Mouse (Mus musculus) MEL (cell line): ENCODE data around the gene Bcas3.

Source experiments
- CTCF ChIP-seq, 3 experiments: IDR thresholded peaks in 2 of 3; conservative IDR thresholded peaks in 1 of 3; 2 replicates each; pipeline ENCODE4 v1.5.1; 2011 to 2012; ENCODE audit warnings: low read length in 3 of 3, low read depth in 2 of 3, mild to moderate bottlenecking in 2 of 3, improper control_type of control experiment in 1 of 3, inconsistent platforms in 1 of 3, mixed read lengths in 1 of 3, moderate library complexity in 1 of 3; ENCODE audit not compliant: control insufficient read depth in 1 of 3, insufficient read depth in 1 of 3, poor library complexity in 1 of 3, severe bottlenecking in 1 of 3
- GATA1 ChIP-seq: IDR thresholded peaks from 2 replicates; pipeline ENCODE4 v1.6.1; 2011; ENCODE audit warnings: low read depth, low read length, improper control_type of control experiment

GRCm38 (mm10) chr11:85613586-85613985 is 260.6 kb downstream of the Bcas3 start:
- TF ChIP-seq CTCF (IDR thresholded peaks at IDR 0.05 in 2 of 3, conservative IDR thresholded peaks at IDR 0.05 in 1 of 3; ENCODE audit: control insufficient read depth in 1 of 3, insufficient read depth in 1 of 3, low read depth in 2 of 3, low read length in 3 of 3, poor library complexity in 1 of 3, severe bottlenecking in 1 of 3): no peak
- TF ChIP-seq GATA1: no peak
